Mouse (Mus musculus): Measurements from ENCODE around the gene Pip5k1b. TPM values are rescaled to one million over a fixed set of nuclear protein-coding genes. Genes with fewer than 3 reads are reported as not detected.
"Not testable (repeated sequence)": the region's sequence is repeated elsewhere in the genome, so short reads cannot be mapped to it uniquely, and the experiment has no call there.

Gene Pip5k1b
- 31.2 and 31.4 TPM in 2 replicates for total RNA-seq (2021)
- long read RNA-seq, transcript Pip5k1b-201 (15 exons, 2,573 nt) = major isoform, 8 of 26 reads
- long read RNA-seq, partial matches to known transcripts = 5 of 26 reads
- long read RNA-seq, other reads (novel, unspliced or antisense) = 12 of 26 reads

DNA sequence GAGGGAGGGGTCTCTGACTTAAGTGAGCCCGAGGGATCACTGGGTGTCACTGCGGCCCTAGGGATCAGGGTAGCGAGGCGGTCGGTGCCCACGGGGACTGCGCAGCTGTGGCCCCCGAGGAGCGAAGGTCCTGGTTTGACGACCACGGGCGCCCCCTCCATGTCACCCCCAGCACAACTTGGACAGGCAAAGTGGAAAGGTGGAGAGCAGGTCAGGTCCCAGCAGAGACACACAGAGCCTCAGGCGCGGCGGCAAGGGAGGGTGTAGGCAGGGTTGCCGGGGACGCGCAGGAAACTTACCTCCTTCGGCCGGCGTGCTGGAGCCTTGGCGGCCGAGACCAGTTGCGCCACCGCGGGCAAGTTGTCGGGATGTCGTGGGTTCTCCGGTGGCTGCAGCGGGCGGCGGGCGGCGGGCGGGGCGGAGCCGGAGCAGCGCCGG, at the start of gene Pip5k1b:
TSS of gene Pip5k1b (minus strand) at position 407 of the 438 bp plus-strand sequence.
- DNase-seq = peak; percentile 64

DNA sequence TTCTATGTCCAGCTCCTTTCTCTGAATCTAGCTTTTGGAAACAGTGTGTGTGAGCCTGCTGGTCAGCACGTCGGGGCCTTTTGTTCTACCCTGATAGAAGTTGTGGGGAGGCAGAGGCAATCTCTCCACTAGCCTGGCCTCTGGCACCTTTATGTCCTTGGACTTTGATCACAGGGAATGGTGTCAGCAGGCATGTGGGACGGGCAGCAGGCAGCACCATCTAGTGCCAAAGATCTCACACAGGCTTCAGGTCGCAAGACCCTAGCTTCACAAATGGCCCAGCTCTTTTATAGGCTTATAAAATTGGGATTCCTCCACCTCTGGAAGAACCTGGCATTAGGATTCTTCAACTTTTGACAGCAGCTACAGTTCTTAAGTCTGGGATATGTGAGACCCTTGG, 48.4 kb upstream of the Pip5k1b start:
- DNase-seq = no peak

DNA sequence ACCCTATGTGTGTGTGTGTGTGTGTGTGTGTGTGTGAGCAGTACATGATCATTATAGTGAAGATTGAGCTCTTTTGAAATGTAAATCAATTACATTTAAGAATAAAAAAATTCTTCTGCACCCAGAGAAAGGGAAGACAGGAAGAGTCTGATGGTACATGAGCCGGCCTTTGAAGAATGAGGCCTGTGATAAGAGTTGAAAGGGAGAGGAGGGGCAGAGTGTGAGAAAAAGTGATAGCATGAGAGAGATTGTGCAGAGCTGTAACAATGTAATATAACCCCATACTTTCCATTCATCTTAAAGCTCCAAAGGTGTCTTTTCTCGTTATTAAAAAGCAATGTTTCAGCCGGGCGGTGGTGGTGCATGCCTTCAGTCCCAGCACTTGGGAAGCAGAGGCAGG, 47.8 kb upstream of the Pip5k1b start:
- no peak for DNase-seq

DNA sequence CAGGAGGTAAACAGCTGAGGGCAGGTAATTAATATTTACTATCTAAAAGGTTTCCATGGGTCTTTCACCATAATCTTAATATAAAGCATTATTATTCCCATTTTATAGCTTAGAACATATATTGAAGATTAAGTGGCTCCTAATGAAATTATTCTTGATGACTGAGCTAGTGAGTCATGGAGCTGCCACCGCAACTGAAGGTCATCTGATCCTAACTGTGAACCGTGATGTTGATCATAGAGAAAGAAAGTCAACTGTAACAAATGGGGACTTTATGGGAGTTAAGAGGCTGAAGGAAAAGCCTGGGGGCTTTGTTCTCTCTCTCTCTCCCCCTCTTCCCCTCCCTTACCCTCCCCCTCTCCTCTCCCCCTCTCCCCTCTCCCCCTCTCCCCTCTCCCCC, 31.1 kb upstream of the Pip5k1b start:
- no peak for DNase-seq

DNA sequence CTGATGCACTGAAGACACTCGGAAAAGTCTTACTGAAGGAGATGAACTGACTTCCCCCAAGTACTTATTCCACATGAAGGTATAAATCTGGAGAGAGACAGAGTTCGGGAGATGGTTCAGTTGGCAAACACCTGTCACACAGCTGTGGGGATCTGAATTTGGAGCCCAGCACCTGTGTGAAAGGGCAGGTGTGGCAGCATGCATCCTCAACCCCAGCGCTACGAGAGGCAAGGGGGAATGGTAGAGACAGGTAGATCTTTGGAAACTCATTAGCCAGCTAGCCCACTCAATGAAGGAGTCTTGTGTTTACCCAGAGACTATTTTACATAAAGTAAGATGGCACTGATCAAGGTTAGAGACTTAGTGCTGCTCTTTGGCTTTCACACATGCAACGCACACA, 29.5 kb upstream of the Pip5k1b start:
- DNase-seq = no peak

DNA sequence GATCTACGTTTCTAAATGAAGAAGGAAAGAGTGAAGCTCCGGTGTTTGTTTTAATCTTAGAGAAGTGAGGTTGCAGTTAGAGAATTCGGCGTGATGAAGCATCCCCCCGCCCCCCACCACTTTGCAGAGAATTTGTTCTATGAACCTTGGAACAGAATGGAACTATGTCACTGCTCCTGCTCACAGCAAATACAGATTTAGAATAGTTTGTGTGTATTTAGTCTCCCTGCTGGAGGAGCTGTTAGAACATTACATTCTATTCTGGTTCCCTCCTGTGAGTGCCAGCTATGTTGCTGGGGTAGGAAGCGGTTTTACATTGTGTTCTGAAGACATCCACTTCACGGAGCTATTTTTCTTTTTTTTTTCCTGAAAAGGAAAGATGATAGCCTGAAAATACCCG, 28.3 kb upstream of the Pip5k1b start:
- DNase-seq = no peak

DNA sequence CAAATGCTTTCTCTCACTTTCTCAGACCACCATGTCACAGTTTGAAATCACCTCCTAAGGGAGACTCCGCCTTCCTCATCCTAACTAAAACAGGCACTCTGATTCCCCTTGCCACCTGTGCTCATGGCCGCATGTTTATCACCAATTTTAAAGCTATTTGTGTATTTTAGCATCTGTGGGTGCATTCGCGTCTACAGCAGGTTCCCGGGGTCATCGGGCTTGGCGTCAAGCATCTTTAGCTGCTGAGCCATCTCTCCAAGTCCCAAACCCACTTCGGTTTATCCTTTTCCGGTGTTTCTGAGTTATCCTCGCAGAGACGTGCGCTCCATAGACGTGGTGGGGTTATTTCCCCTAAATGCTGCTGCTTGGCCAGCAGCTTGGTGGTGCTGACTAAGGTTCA, 20.5 kb upstream of the Pip5k1b start:
- no peak for DNase-seq

DNA sequence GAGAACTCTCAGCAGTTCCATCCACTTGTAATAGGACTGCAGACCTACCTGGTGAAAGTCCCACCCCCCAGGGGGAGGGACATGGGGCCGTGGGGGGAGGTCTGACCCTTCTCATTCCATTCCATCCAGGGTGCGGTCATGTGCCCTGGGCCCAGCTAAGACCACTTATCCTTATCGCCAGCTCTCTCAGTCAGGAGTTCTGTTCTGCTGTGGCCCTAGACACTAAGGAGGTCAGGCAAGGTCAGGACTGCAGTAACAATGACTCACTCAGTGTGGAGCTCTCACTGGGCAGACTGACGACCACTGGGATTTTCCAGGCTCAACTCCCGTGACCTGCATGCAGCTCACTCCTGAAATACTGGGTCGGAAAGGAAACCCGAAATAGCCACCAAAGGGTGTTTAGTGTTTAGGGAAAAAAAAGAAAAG, 16.1 kb upstream of the Pip5k1b start:
- DNase-seq = no peak

DNA sequence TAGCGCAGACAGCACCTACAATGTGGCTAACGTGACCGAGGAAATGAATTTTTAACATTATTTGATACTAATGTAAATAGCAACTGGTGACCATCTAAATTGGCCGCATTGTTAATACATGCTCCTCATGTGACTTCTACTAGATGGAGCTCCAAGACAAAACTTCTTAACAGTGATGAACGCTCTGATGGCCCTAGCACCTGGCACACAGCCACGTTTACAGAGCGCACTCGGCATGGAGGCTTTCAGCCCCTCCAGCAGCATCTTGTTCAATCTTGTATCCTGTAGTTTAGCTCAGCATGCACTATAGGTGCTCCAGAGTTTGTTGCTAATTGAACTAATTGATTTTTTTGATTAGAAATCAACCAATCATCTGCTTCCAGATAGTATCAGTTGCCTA, 15.3 kb upstream of the Pip5k1b start:
- no peak for DNase-seq

DNA sequence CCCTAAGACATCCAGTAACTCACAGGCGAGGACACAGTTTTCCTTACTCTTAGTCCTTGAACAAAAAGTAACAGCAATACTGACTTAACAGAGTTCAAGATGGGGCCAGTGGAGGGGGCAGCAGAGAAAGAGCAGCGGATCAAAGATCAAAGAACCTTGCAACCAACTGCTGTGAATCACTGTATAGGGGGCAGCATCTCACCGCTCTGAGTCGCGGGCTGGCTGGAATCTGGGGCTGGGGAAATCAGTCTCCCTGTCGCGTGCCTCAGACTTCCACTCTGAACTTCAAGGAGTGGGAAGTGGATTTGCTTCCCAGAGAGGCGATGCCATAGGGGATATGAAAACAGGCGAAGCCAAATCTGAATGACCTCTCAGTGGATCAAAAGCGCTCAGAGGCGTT, 1.8 kb upstream of the Pip5k1b start:
- peak; percentile 44 for DNase-seq

DNA sequence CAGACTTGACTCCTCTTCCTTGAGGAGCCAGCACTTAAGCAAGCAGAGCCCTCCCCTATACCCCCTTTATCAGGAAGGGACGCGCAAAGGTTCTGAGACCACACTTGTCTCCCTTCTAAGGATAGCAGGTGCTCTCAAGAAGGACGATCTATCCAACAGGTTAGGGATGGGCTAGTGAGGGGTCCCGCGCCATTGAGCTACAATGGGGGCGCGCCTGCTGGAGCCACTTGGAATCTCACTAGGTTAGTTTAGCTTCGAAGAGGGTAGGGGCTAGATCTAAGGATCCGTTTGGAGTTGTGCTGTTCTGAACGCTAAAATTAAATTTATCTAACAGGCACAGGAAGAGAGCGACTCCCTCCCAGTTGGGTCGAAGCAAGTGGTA, 904 bp upstream of the Pip5k1b start:
- no peak for DNase-seq

DNA sequence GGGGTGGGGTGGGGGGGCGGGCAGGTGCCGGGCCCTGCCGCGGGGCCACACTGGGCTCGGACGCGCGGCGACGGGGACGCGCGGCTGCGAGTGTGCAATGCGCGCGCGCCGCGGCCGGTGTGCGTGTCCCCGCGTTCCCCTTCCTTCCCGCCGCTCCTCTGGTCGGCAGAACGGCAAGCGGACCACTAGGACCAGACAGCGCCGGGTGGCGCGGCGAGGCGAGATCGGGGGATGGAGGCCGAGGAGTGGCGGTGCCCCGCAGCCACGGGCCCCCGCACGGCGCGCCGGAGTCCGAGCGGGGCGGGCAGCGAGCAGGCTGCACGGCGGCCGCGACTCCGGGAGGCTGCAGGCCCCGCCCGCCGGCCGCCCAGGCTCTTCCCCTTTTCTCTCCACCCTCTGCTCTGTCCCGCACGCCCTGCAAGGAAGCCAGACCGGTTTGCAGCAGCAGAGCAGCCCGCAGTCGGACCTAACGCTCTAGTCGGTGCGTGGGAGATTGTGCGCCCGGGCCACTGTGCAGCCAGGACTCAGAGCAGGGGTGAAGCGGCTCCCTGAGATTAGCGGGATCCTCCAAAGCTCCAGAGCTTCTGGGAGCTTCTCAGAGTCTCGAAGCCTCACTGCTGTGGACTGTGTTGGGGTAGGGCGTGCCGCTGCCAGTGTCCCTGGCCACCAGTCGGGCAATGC, 372 bp upstream of the Pip5k1b start:
- DNase-seq = peak; percentile 79

DNA sequence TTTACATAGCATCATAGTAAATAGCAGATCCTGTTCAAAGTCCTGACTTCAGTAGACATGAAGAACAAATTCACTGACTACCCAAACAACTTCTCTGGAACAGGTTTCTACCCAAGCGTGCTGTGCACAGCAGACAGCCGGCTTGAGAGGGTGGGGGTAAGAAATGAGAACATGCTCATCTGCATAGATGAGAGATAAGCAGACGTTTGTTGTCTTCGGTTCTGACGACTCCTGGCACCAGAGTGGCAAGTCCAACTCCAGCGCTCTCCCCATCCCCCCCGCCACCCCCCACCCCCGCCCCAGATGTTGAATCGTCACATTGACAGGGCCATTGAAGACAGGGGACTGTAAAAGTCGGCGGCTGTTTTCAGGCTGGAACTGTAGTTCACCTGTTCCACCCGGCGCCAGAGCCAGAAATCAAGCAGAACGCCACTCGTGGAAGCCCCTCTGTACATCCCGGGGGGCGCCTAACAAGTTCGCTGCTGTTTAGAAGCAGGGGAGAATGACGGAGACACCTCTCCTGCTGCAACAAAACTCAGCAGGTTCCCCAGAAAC, 684 bp downstream of the Pip5k1b start:
- DNase-seq = peak; percentile 5

DNA sequence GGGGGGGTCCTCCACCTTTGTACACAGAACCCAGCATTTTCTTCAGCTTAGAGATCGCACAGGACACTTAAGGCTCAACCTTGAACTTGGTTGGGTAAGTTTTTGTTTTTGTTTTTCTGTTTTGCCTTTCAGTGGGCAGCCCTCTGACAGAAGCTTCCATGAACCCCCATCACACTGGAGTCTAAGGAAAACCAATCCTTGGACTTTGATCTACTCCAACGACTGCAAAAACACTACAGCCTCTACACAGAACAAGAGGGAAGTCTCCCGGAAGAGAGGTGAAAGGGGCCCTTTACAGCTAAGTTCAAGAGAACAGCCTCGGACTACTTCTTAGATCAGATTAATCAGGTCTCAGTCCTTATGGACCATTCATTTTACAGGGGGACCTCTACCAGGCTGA, 1.2 kb downstream of the Pip5k1b start:
- DNase-seq = no peak

DNA sequence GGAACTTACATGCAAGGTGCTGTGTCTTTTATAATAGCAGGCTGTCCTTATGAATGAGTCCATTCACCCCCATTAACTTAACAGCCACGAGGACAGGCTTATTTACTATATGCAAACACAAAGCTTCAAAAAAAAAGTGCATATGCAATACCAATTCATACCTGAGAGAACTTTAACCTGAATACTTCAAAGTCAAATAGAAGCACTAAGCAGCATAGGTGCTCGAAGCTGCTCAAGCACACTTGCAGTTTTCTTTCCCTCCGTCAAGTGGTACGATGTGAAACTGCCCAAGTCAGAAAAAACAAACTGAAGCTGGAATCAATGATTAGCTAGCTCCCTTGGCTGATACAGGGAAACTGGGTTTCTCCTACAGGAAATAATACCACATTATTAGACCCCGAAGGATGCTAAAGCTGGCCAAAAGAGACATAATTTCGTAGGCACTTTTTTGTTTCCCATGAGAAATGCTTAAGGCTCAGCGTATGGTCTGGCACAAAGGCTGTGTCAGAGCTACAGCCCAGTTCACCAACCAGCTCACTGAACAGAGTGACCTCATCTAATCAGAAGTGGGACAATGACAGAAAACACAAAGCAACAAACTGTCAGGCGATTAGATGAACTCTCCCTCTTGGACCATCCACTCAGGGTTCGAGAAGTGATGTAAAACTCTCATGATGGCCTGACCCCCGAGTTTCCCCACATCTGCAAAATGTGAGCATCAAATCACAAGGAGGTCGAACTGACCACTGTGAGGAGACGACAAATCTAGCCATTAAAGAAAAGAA, 2.2 kb downstream of the Pip5k1b start:
- DNase-seq = no peak

DNA sequence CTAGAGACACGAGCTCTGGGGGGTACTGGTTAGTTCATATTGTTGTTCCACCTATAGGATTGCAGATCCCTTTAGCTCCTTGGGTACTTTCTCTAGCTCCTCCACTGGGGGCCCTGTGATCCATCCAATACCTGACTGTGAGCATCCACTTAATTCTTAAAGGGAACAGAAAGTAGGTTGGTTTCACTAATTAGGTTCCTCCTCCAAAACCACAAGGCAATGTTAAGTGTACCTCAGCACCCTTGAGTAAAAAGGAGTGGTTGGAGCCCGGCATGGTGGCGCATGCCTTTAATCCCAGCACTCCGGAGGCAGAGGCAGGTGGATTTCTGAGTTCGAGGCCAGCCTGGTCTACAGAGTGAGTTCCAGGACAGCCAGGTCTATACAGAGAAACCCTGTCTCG, 3.0 kb downstream of the Pip5k1b start:
- DNase-seq = not testable (repeated sequence)

DNA sequence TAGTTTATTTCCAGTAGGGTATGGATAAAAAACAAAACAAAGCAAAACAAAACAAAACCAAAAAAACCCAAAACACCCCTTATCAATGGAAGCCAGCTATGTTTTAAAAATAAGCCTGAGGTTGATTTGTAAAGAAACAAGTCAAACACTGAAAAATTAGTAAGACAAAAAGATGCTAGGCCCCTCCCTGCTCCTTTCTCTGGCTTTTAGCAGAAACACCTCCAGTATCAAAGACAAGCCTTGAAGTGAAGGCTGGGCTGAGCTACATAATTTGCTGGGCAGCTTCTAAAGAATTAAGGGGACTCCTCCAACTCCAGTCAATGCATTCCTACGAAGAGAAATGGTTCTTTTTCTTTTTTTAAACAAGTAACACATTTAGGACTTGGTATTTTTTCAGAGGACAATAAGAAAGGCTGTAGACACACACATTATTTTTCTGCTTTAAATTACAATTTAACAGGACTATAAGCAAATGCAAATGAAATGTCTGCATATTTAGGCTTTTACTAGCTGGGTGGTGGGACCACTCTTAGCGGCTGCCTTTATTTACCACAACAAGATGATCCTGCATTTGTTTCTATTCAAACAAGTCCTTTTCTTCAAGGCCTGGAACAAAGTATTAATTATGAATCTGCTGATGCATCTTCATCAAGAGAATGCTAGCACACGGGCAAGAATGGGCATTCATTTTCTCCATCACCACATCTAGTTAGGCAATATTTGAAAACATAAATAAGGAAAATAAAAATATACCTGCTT, 4.3 kb downstream of the Pip5k1b start:
- DNase-seq = no peak

DNA sequence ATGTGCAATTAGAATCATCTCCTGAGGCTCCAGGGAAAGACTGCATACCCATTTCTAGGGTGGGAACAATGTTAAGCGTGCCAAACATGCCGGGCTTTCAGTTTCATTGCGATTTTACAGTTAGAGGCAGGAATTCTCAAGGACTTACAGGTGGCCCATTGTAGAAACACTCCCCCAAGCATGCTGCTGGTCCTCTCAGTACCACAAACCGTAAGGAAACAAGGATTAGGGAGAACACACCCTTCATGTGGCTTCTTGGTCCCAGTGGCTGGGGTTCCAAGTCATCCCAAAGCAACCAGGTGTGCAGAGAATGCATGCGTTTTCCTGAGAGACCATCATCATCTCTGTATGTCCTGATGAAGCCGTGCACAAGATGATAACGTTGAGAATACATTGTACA, 4.9 kb downstream of the Pip5k1b start:
- no peak for DNase-seq

DNA sequence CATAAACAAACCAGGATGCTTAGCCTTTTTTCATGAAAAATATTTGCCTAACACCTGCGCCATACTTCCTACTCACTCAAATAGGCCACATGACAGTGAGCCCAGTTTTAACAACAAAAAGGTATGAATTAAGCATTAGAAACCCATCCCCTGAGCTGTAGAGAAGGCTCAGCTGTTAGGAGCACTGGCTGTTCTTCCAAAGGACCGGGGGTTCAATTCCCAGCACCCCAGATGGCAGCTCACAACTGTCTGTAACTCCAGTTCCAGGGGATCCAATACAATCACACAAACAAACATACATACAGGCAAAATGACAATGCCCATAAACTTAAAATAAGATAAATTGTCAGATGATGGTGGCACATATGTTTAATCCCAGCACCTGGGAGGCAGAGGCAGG, 5.7 kb downstream of the Pip5k1b start:
- no peak for DNase-seq

DNA sequence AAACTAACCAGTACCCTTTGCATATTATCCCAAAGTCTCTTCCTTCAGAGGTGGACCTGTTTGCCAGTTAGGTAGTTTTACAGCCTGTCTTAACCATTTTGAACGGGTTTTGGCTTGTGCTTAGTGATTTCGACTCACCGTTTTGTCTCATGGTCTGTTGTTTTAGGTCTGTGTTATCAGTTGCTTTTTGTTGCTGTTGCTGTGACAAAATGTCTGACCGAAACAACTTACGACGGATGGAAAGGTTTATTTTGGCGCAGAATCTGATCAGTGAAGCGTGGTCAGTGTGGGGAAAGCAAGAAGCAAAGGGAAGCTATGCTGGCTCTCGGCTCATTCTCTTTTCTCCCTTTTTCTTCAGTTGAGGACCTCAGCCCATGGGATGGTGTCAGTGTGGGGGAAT, 7.3 kb downstream of the Pip5k1b start:
- no peak for DNase-seq

DNA sequence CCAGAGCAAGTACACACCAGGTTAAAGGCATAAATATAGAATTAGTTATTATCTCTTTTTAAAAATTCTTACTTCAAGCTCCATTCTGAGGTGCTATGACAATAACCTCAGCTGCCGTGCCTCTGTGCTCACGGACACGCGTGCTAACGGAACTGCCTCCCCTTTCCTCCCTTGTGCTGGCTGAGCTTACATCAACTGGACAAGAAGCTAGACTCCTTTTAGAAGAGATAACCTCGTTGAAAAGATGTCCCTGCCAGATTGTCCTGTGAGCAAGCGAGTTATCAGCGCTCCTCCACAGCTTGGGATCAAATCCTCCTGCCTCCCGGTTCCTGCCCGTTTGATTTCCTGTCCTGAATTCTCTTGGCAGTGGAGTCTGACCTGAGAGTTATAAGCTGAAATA, 9.5 kb downstream of the Pip5k1b start:
- DNase-seq = no peak

All from adrenal gland, postnatal 25 days (tissue).